Mouse (Mus musculus): ENCODE results near the gene Ctla4.

Gene Ctla4

GRCm38 (mm10) chr1:60866043-60866442 is 20.8 kb upstream of the Ctla4 start:
- no peak for DNase-seq (ENCODE audit: low spot score)

- DNase-seq (ENCODE audit: low spot score) = peak; percentile 77
These were observed 18.2 kb upstream of the Ctla4 start for GRCm38 (mm10) chr1:60868333-60869277.

GRCm38 (mm10) chr1:60875267-60875666 is 11.5 kb upstream of the Ctla4 start:
- DNase-seq (ENCODE audit: low spot score) = no peak

GRCm38 (mm10) chr1:60880116-60880867 is 6.5 kb upstream of the Ctla4 start:
- no peak for DNase-seq (ENCODE audit: low spot score)

- no peak for DNase-seq (ENCODE audit: low spot score)
These were observed 4.0 kb upstream of the Ctla4 start for GRCm38 (mm10) chr1:60882792-60883191.

- no peak for DNase-seq (ENCODE audit: low spot score)
These were observed 3.5 kb upstream of the Ctla4 start for GRCm38 (mm10) chr1:60883279-60883678.

GRCm38 (mm10) chr1:60884611-60885010 is 2.2 kb upstream of the Ctla4 start:
- no peak for DNase-seq (ENCODE audit: low spot score)

- DNase-seq (ENCODE audit: low spot score) = no peak
These were observed 11.5 kb downstream of the Ctla4 start for GRCm38 (mm10) chr1:60898127-60898932.

GRCm38 (mm10) chr1:60898933-60899210 is 12.1 kb downstream of the Ctla4 start:
- no peak for DNase-seq (ENCODE audit: low spot score)

- no peak for DNase-seq (ENCODE audit: low spot score)
These were observed 12.4 kb downstream of the Ctla4 start for GRCm38 (mm10) chr1:60899244-60899643.

GRCm38 (mm10) chr1:60902547-60902946 is 15.7 kb downstream of the Ctla4 start:
- DNase-seq (ENCODE audit: low spot score) = no peak

- DNase-seq (ENCODE audit: low spot score) = no peak
These were observed 16.3 kb downstream of the Ctla4 start for GRCm38 (mm10) chr1:60903126-60903525.

- DNase-seq (ENCODE audit: low spot score) = no peak
These were observed 17.7 kb downstream of the Ctla4 start for GRCm38 (mm10) chr1:60904456-60904978.

- DNase-seq (ENCODE audit: low spot score) = no peak
These were observed 20.7 kb downstream of the Ctla4 start for GRCm38 (mm10) chr1:60907466-60907865.

GRCm38 (mm10) chr1:60908751-60909161 is 22.0 kb downstream of the Ctla4 start:
- no peak for DNase-seq (ENCODE audit: low spot score)

GRCm38 (mm10) chr1:60909746-60910145 is 22.9 kb downstream of the Ctla4 start:
- no peak for DNase-seq (ENCODE audit: low spot score)

GRCm38 (mm10) chr1:60910796-60911195 is 24.0 kb downstream of the Ctla4 start:
- peak; percentile 10 for DNase-seq (ENCODE audit: low spot score)

GRCm38 (mm10) chr1:60911631-60912030 is 24.8 kb downstream of the Ctla4 start:
- no peak for DNase-seq (ENCODE audit: low spot score)

- DNase-seq (ENCODE audit: low spot score) = no peak
These were observed 26.5 kb downstream of the Ctla4 start for GRCm38 (mm10) chr1:60913305-60913704.

- no peak for DNase-seq (ENCODE audit: low spot score)
These were observed 29.5 kb downstream of the Ctla4 start for GRCm38 (mm10) chr1:60916281-60916781.

GRCm38 (mm10) chr1:60920493-60921355 is 33.9 kb downstream of the Ctla4 start:
- DNase-seq (ENCODE audit: low spot score) = no peak

All from retina, embryonic 14.5 days (tissue).